Mouse (Mus musculus): ENCODE measurements around the gene Invs. TPM values are rescaled to one million over a fixed set of nuclear protein-coding genes. Genes with fewer than 3 reads are reported as not detected.
"Not testable (repeated sequence)": the region's sequence is repeated elsewhere in the genome, so short reads cannot be mapped to it uniquely, and the experiment has no call there.

Gene Invs
- polyA plus RNA-seq, 1 experiment: 8.5 TPM

- Histone ChIP-seq H3K4me3 (ENCODE audit: insufficient read depth, low read length) (no peak overlapping the region), H3K4me1 (ENCODE audit: control insufficient read depth, insufficient read depth, low read length) (no peaks in the 10 kb centered on the region), H3K27ac (ENCODE audit: insufficient read depth, low read depth, low read length) (no peak overlapping the region)
- TF ChIP-seq POLR2A (IDR thresholded peaks at IDR 0.05; ENCODE audit: borderline replicate concordance, low read depth, low read length): no peak
Observed at GRCm38 (mm10) chr4:48380940-48381339, 101.4 kb downstream of the Invs start.

- TF ChIP-seq POLR2A (IDR thresholded peaks at IDR 0.05; ENCODE audit: borderline replicate concordance, low read depth, low read length) (no peak), CTCF (IDR thresholded peaks at IDR 0.05; ENCODE audit: low read depth, low read length) (no peak)
- Histone ChIP-seq H3K4me3 (ENCODE audit: insufficient read depth, low read length) (no peak overlapping the region), H3K4me1 (ENCODE audit: control insufficient read depth, insufficient read depth, low read length) (no peaks in the 10 kb centered on the region), H3K27ac (ENCODE audit: insufficient read depth, low read depth, low read length) (no peak overlapping the region)
Observed at GRCm38 (mm10) chr4:48382506-48382905, 102.9 kb downstream of the Invs start.

- Histone ChIP-seq H3K4me3 (ENCODE audit: insufficient read depth, low read length) (no peak overlapping the region), H3K4me1 (ENCODE audit: control insufficient read depth, insufficient read depth, low read length) (no peaks in the 10 kb centered on the region), H3K27ac (ENCODE audit: insufficient read depth, low read depth, low read length) (no peak overlapping the region)
- TF ChIP-seq POLR2A (IDR thresholded peaks at IDR 0.05; ENCODE audit: borderline replicate concordance, low read depth, low read length): no peak
- TF ChIP-seq CTCF (IDR thresholded peaks at IDR 0.05; ENCODE audit: low read depth, low read length): no peak
Observed at GRCm38 (mm10) chr4:48396949-48397348, 117.4 kb downstream of the Invs start.

GRCm38 (mm10) chr4:48403066-48403640, 123.6 kb downstream of the Invs start:
- H3K4me3 ChIP-seq (ENCODE audit: insufficient read depth, low read length): no peak overlapping the region
- TF ChIP-seq CTCF (IDR thresholded peaks at IDR 0.05; ENCODE audit: low read depth, low read length): no peak
- TF ChIP-seq POLR2A (IDR thresholded peaks at IDR 0.05; ENCODE audit: borderline replicate concordance, low read depth, low read length): no peak
- no peaks in the 10 kb centered on the region for H3K4me1 ChIP-seq (ENCODE audit: control insufficient read depth, insufficient read depth, low read length)
- H3K27ac ChIP-seq (ENCODE audit: insufficient read depth, low read depth, low read length): no peak overlapping the region

GRCm38 (mm10) chr4:48405724-48406491, 126.3 kb downstream of the Invs start:
- H3K27ac ChIP-seq (ENCODE audit: insufficient read depth, low read depth, low read length); H3K4me1 ChIP-seq (ENCODE audit: control insufficient read depth, insufficient read depth, low read length); H3K4me3 ChIP-seq (ENCODE audit: insufficient read depth, low read length): not testable (repeated sequence)

- TF ChIP-seq CTCF (IDR thresholded peaks at IDR 0.05; ENCODE audit: low read depth, low read length) (peak; percentile 78), POLR2A (IDR thresholded peaks at IDR 0.05; ENCODE audit: borderline replicate concordance, low read depth, low read length) (no peak)
- H3K4me1 ChIP-seq (ENCODE audit: control insufficient read depth, insufficient read depth, low read length): no peaks in the 10 kb centered on the region
- no peak overlapping the region for H3K4me3 ChIP-seq (ENCODE audit: insufficient read depth, low read length)
- no peak overlapping the region for H3K27ac ChIP-seq (ENCODE audit: insufficient read depth, low read depth, low read length)
Observed at GRCm38 (mm10) chr4:48407350-48408039, 127.9 kb downstream of the Invs start.

- H3K27ac ChIP-seq (ENCODE audit: insufficient read depth, low read depth, low read length): no peak overlapping the region
- peaks cover under 1% of the 10 kb centered on the region for H3K4me1 ChIP-seq (ENCODE audit: control insufficient read depth, insufficient read depth, low read length)
- TF ChIP-seq CTCF (IDR thresholded peaks at IDR 0.05; ENCODE audit: low read depth, low read length): no peak
- TF ChIP-seq POLR2A (IDR thresholded peaks at IDR 0.05; ENCODE audit: borderline replicate concordance, low read depth, low read length): no peak
- no peak overlapping the region for H3K4me3 ChIP-seq (ENCODE audit: insufficient read depth, low read length)
Observed at GRCm38 (mm10) chr4:48413473-48413872, 133.9 kb downstream of the Invs start.

GRCm38 (mm10) chr4:48415838-48416335, 136.3 kb downstream of the Invs start:
- no peak overlapping the region for H3K4me3 ChIP-seq (ENCODE audit: insufficient read depth, low read length)
- TF ChIP-seq POLR2A (IDR thresholded peaks at IDR 0.05; ENCODE audit: borderline replicate concordance, low read depth, low read length) (no peak), CTCF (IDR thresholded peaks at IDR 0.05; ENCODE audit: low read depth, low read length) (no peak)
- peaks cover 10% of the 10 kb centered on the region for H3K4me1 ChIP-seq (ENCODE audit: control insufficient read depth, insufficient read depth, low read length)
- no peak overlapping the region for H3K27ac ChIP-seq (ENCODE audit: insufficient read depth, low read depth, low read length)

GRCm38 (mm10) chr4:48418831-48419468, 139.4 kb downstream of the Invs start:
- TF ChIP-seq POLR2A (IDR thresholded peaks at IDR 0.05; ENCODE audit: borderline replicate concordance, low read depth, low read length): no peak
- no peak for TF ChIP-seq CTCF (IDR thresholded peaks at IDR 0.05; ENCODE audit: low read depth, low read length)
- no peak overlapping the region for H3K4me3 ChIP-seq (ENCODE audit: insufficient read depth, low read length)
- H3K27ac ChIP-seq (ENCODE audit: insufficient read depth, low read depth, low read length): peak overlapping the region; percentile 39
- peaks cover 10% of the 10 kb centered on the region for H3K4me1 ChIP-seq (ENCODE audit: control insufficient read depth, insufficient read depth, low read length)
